Mouse (Mus musculus) urinary bladder, postnatal 10 days (tissue): ENCODE measurements around the gene Il11ra1.
"Not testable (repeated sequence)": the region's sequence is repeated elsewhere in the genome, so short reads cannot be mapped to it uniquely, and the experiment has no call there.

Experiments used
- DNase-seq: peaks from one replicate; pipeline ENCODE4 v3.0.0; 2022; ENCODE audit warnings: low spot score

Gene Il11ra1

GRCm38 (mm10) chr4:41699783-41700182 is at the start of gene Il11ra1:
Gene Il11ra1 (plus strand): TSS chr4:41699989.
- DNase-seq: not testable (repeated sequence)

- no peak for DNase-seq
Observed at GRCm38 (mm10) chr4:41653296-41653695, 46.5 kb upstream of the Il11ra1 start.

GRCm38 (mm10) chr4:41653730-41654129 is 46.1 kb upstream of the Il11ra1 start:
- DNase-seq: no peak

GRCm38 (mm10) chr4:41654217-41654616 is 45.6 kb upstream of the Il11ra1 start:
- no peak for DNase-seq

GRCm38 (mm10) chr4:41655525-41655924 is 44.3 kb upstream of the Il11ra1 start:
- no peak for DNase-seq

- no peak for DNase-seq
Observed at GRCm38 (mm10) chr4:41658566-41659384, 41.0 kb upstream of the Il11ra1 start.

- DNase-seq: no peak
Observed at GRCm38 (mm10) chr4:41659556-41659955, 40.2 kb upstream of the Il11ra1 start.

- DNase-seq: no peak
Observed at GRCm38 (mm10) chr4:41660851-41661430, 38.8 kb upstream of the Il11ra1 start.

- no peak for DNase-seq
Observed at GRCm38 (mm10) chr4:41662723-41663122, 37.1 kb upstream of the Il11ra1 start.

- DNase-seq: no peak
Observed at GRCm38 (mm10) chr4:41663614-41664013, 36.2 kb upstream of the Il11ra1 start.

- DNase-seq: no peak
Observed at GRCm38 (mm10) chr4:41664533-41664932, 35.3 kb upstream of the Il11ra1 start.

- DNase-seq: no peak
Observed at GRCm38 (mm10) chr4:41665009-41665675, 34.6 kb upstream of the Il11ra1 start.

GRCm38 (mm10) chr4:41666646-41667045 is 33.1 kb upstream of the Il11ra1 start:
- DNase-seq: no peak

- no peak for DNase-seq
Observed at GRCm38 (mm10) chr4:41670836-41671235, 29.0 kb upstream of the Il11ra1 start.

- DNase-seq: no peak
Observed at GRCm38 (mm10) chr4:41671500-41671899, 28.3 kb upstream of the Il11ra1 start.

- no peak for DNase-seq
Observed at GRCm38 (mm10) chr4:41671963-41672480, 27.8 kb upstream of the Il11ra1 start.

- DNase-seq: no peak
Observed at GRCm38 (mm10) chr4:41672522-41672963, 27.2 kb upstream of the Il11ra1 start.

- DNase-seq: no peak
Observed at GRCm38 (mm10) chr4:41673186-41673585, 26.6 kb upstream of the Il11ra1 start.

GRCm38 (mm10) chr4:41676248-41677005 is 23.4 kb upstream of the Il11ra1 start:
- DNase-seq: no peak

GRCm38 (mm10) chr4:41677006-41677629 is 22.7 kb upstream of the Il11ra1 start:
- no peak for DNase-seq

- DNase-seq: no peak
Observed at GRCm38 (mm10) chr4:41678863-41679262, 20.9 kb upstream of the Il11ra1 start.
